Mouse (Mus musculus) macrophage (primary cell): ENCODE data around the gene Cxcl14. TPM values are rescaled to one million over a fixed set of nuclear protein-coding genes. Genes with fewer than 3 reads are reported as not detected.

Experiments
- H3K27ac ChIP-seq: fragments of 350-480 bp; formaldehyde crosslinking; 2 replicates; pipeline ENCODE4 v1.9.0; 2021
- H3K36me3 ChIP-seq: fragments of 350-480 bp; formaldehyde crosslinking; 2 replicates; pipeline ENCODE4 v1.9.0; 2021; ENCODE audit errors: inconsistent target
- H3K4me3 ChIP-seq: fragments of 350-480 bp; formaldehyde crosslinking; 2 replicates; pipeline ENCODE4 v1.9.0; 2021; ENCODE audit errors: inconsistent target
- H3K79me2 ChIP-seq: fragments of 350-480 bp; formaldehyde crosslinking; 2 replicates; pipeline ENCODE4 v1.9.0; 2021; ENCODE audit errors: inconsistent target
- WGBS: methylation state at CpG from one replicate; pipeline ENCODE4 v1.1.7; 2026; ENCODE audit warnings: inconsistent platforms; ENCODE audit not compliant: missing documents; 5-methylcytosine and 5-hydroxymethylcytosine counted together
- polyA plus RNA-seq: library from polyadenylated mRNA; stranded (reverse); fragments of 250-400 nt; gene quantifications from 3 replicates; pipeline ENCODE4 v1.2.4, GENCODE M21; 2018; ENCODE audit warnings: inconsistent platforms

The Cxcl14 gene
- polyA plus RNA-seq, 1 experiment from 2014 or later = 0.39 TPM

GRCm38 (mm10) chr13:56251176-56251923 lies 45.0 kb downstream of the Cxcl14 start:
- Histone ChIP-seq H3K79me2 (no peaks in the 10 kb centered on the region), H3K36me3 (no peaks in the 10 kb centered on the region), H3K27ac (no peak overlapping the region), H3K4me3 (no peak overlapping the region)
- WGBS = 7% methylated on average over 59 of the region's 59 CpGs

GRCm38 (mm10) chr13:56250551-56251161 lies 45.7 kb downstream of the Cxcl14 start:
- H3K79me2 ChIP-seq = no peaks in the 10 kb centered on the region
- WGBS = 9% methylated on average over 14 of the region's 14 CpGs
- H3K27ac ChIP-seq = no peak overlapping the region
- no peak overlapping the region for H3K4me3 ChIP-seq
- no peaks in the 10 kb centered on the region for H3K36me3 ChIP-seq

- 9% methylated on average over 13 of the region's 13 CpGs for WGBS
- no peak overlapping the region for H3K4me3 ChIP-seq
Measured at GRCm38 (mm10) chr13:56249593-56250341, 46.6 kb downstream of the Cxcl14 start.

GRCm38 (mm10) chr13:56243104-56243503 lies 53.2 kb downstream of the Cxcl14 start:
- H3K27ac ChIP-seq = no peak overlapping the region
- no peaks in the 10 kb centered on the region for H3K79me2 ChIP-seq
- H3K36me3 ChIP-seq = no peaks in the 10 kb centered on the region
- WGBS = 78% methylated on average over 5 of the region's 5 CpGs
- no peak overlapping the region for H3K4me3 ChIP-seq

More at GRCm38 (mm10) chr13:56249593-56250341, 46.6 kb downstream of the Cxcl14 start:
- H3K79me2 ChIP-seq = no peaks in the 10 kb centered on the region
- no peak overlapping the region for H3K27ac ChIP-seq
- no peaks in the 10 kb centered on the region for H3K36me3 ChIP-seq

GRCm38 (mm10) chr13:56240012-56240770 lies 56.2 kb downstream of the Cxcl14 start:
- 83% methylated on average over 16 of the region's 16 CpGs for WGBS
- Histone ChIP-seq H3K4me3 (no peak overlapping the region), H3K79me2 (no peaks in the 10 kb centered on the region), H3K27ac (no peak overlapping the region), H3K36me3 (no peaks in the 10 kb centered on the region)

Other genes with a start within 250 kb of the Cxcl14 start
- 96.3 to 139 TPM (median 138 TPM) in 3 replicates for gene H2afy, start 160.2 kb downstream of the Cxcl14 start, polyA plus RNA-seq
- gene Tifab, start 117.7 kb downstream of the Cxcl14 start, polyA plus RNA-seq = 17.5 to 60.8 TPM (median 44.2 TPM) in 3 replicates
- not detected in 3 replicates for gene Neurog1, start 44.4 kb downstream of the Cxcl14 start, polyA plus RNA-seq
- gene Gm3045, start 130.0 kb upstream of the Cxcl14 start, polyA plus RNA-seq = not detected in 3 replicates
- gene Slc25a48, start 141.8 kb upstream of the Cxcl14 start, polyA plus RNA-seq = not detected in 3 replicates
- gene Il9, start 185.7 kb upstream of the Cxcl14 start, polyA plus RNA-seq = not detected in 3 replicates
- gene Fbxl21, start 225.9 kb upstream of the Cxcl14 start, polyA plus RNA-seq = 0.55 to 0.82 TPM (median 0.63 TPM) in 3 replicates